Mouse (Mus musculus): ENCODE measurements around the gene Ccdc85c. TPM values are rescaled to one million over a fixed set of nuclear protein-coding genes. Genes with fewer than 3 reads are reported as not detected.

The Ccdc85c gene
- polyA plus RNA-seq, 1 experiment = 22.5 TPM

- TF ChIP-seq POLR2A (IDR thresholded peaks at IDR 0.05; ENCODE audit: borderline replicate concordance, extremely low read depth, low read depth, low read length) (no peak), CTCF (IDR thresholded peaks at IDR 0.05; ENCODE audit: insufficient read depth, low read length) (no peak)
- H3K4me3 ChIP-seq (replicated peaks; ENCODE audit: extremely low read depth, low read depth, low read length) = no peak overlapping the region
- H3K4me1 ChIP-seq (ENCODE audit: control insufficient read depth, insufficient read depth, low read length) = no peaks in the 10 kb centered on the region
- WGBS = 93% methylated on average over 27 of the region's 27 CpGs
- DNase-seq = no peak
These were observed 36.6 kb upstream of the Ccdc85c start for GRCm38 (mm10) chr12:108311741-108312290.

GRCm38 (mm10) chr12:108310456-108311027, 35.3 kb upstream of the Ccdc85c start:
- peaks cover 4% of the 10 kb centered on the region; the same call in 1 of the 2 replicates for H3K4me1 ChIP-seq (ENCODE audit: control insufficient read depth, insufficient read depth, low read length)
- no peak for DNase-seq
- 74% methylated on average over 7 of the region's 7 CpGs for WGBS
- TF ChIP-seq CTCF (IDR thresholded peaks at IDR 0.05; ENCODE audit: insufficient read depth, low read length) = no peak
- H3K4me3 ChIP-seq (replicated peaks; ENCODE audit: extremely low read depth, low read depth, low read length) = no peak overlapping the region

- WGBS = 84% methylated on average over 4 of the region's 4 CpGs
- TF ChIP-seq CTCF (IDR thresholded peaks at IDR 0.05; ENCODE audit: insufficient read depth, low read length) (no peak), POLR2A (IDR thresholded peaks at IDR 0.05; ENCODE audit: borderline replicate concordance, extremely low read depth, low read depth, low read length) (no peak)
- Histone ChIP-seq H3K4me1 (ENCODE audit: control insufficient read depth, insufficient read depth, low read length) (peaks cover 4% of the 10 kb centered on the region; the same call in 1 of the 2 replicates), H3K4me3 (replicated peaks; ENCODE audit: extremely low read depth, low read depth, low read length) (no peak overlapping the region)
- no peak for DNase-seq
These were observed 34.8 kb upstream of the Ccdc85c start for GRCm38 (mm10) chr12:108310041-108310440.

- WGBS = 39% methylated on average over 7 of the region's 8 CpGs
- no peak for DNase-seq
These were observed 34.0 kb upstream of the Ccdc85c start for GRCm38 (mm10) chr12:108309116-108309794.

GRCm38 (mm10) chr12:108308363-108308856, 33.2 kb upstream of the Ccdc85c start:
- TF ChIP-seq CTCF (IDR thresholded peaks at IDR 0.05; ENCODE audit: insufficient read depth, low read length) (no peak), POLR2A (IDR thresholded peaks at IDR 0.05; ENCODE audit: borderline replicate concordance, extremely low read depth, low read depth, low read length) (no peak)
- WGBS = 86% methylated on average over 16 of the region's 16 CpGs
- H3K4me3 ChIP-seq (replicated peaks; ENCODE audit: extremely low read depth, low read depth, low read length) = no peak overlapping the region
- DNase-seq = no peak
- H3K4me1 ChIP-seq (ENCODE audit: control insufficient read depth, insufficient read depth, low read length) = peaks cover 4% of the 10 kb centered on the region; the same call in 1 of the 2 replicates

More at GRCm38 (mm10) chr12:108309116-108309794, 34.0 kb upstream of the Ccdc85c start:
- Histone ChIP-seq H3K4me1 (ENCODE audit: control insufficient read depth, insufficient read depth, low read length) (peaks cover 4% of the 10 kb centered on the region; the same call in 1 of the 2 replicates), H3K4me3 (replicated peaks; ENCODE audit: extremely low read depth, low read depth, low read length) (no peak overlapping the region)
- no peak for TF ChIP-seq CTCF (IDR thresholded peaks at IDR 0.05; ENCODE audit: insufficient read depth, low read length)
- TF ChIP-seq POLR2A (IDR thresholded peaks at IDR 0.05; ENCODE audit: borderline replicate concordance, extremely low read depth, low read depth, low read length) = no peak

GRCm38 (mm10) chr12:108307553-108307952, 32.3 kb upstream of the Ccdc85c start:
- H3K4me3 ChIP-seq (replicated peaks; ENCODE audit: extremely low read depth, low read depth, low read length) = no peak overlapping the region
- peak; percentile 52 for DNase-seq
- H3K4me1 ChIP-seq (ENCODE audit: control insufficient read depth, insufficient read depth, low read length) = peaks cover 4% of the 10 kb centered on the region; the same call in 1 of the 2 replicates
- TF ChIP-seq CTCF (IDR thresholded peaks at IDR 0.05; ENCODE audit: insufficient read depth, low read length) (peak; percentile 64), POLR2A (IDR thresholded peaks at IDR 0.05; ENCODE audit: borderline replicate concordance, extremely low read depth, low read depth, low read length) (no peak)
- 30% methylated on average over 14 of the region's 14 CpGs for WGBS

- TF ChIP-seq CTCF (IDR thresholded peaks at IDR 0.05; ENCODE audit: insufficient read depth, low read length) = no peak
- no peak for TF ChIP-seq POLR2A (IDR thresholded peaks at IDR 0.05; ENCODE audit: borderline replicate concordance, extremely low read depth, low read depth, low read length)
- peak within 1 kb of the TSS; percentile 56 for H3K4me3 ChIP-seq (replicated peaks; ENCODE audit: extremely low read depth, low read depth, low read length)
- no peak for DNase-seq
- WGBS = 4% methylated on average over 67 of the region's 67 CpGs
- peaks cover 6% of the 10 kb centered on the region; the same call in 1 of the 2 replicates for H3K4me1 ChIP-seq (ENCODE audit: control insufficient read depth, insufficient read depth, low read length)
These were observed 30.9 kb upstream of the Ccdc85c start, which contains the start of gene Hhipl1 for GRCm38 (mm10) chr12:108305812-108306794. TSS of gene Hhipl1 (plus strand) at chr12:108306270.

GRCm38 (mm10) chr12:108305172-108305571, 29.9 kb upstream of the Ccdc85c start:
- no peak for DNase-seq
- H3K4me1 ChIP-seq (ENCODE audit: control insufficient read depth, insufficient read depth, low read length) = peaks cover 7% of the 10 kb centered on the region; the same call in 1 of the 2 replicates
- no peak overlapping the region for H3K4me3 ChIP-seq (replicated peaks; ENCODE audit: extremely low read depth, low read depth, low read length)
- WGBS = 69% methylated on average over 8 of the region's 8 CpGs
- TF ChIP-seq POLR2A (IDR thresholded peaks at IDR 0.05; ENCODE audit: borderline replicate concordance, extremely low read depth, low read depth, low read length) (no peak), CTCF (IDR thresholded peaks at IDR 0.05; ENCODE audit: insufficient read depth, low read length) (no peak)
